Mouse (Mus musculus) adrenal gland, postnatal 36 days (tissue): Measurements from ENCODE around the gene Sh3bp2. TPM values are rescaled to one million over a fixed set of nuclear protein-coding genes. Genes with fewer than 3 reads are reported as not detected.

Source experiments
- DNase-seq, 2 experiments: peaks; one replicate each; pipeline ENCODE4 v3.0.0; 2021; ENCODE audit warnings: mixed read lengths in 1 of 2
- total RNA-seq, 2 experiments: library from RNA; stranded (reverse); gene quantifications; 2 replicates each; pipeline ENCODE4 v1.2.3; 2021

The Sh3bp2 gene
- total RNA-seq, 2 experiments from 2014 or later = 15.4 to 17.3 TPM

DNA sequence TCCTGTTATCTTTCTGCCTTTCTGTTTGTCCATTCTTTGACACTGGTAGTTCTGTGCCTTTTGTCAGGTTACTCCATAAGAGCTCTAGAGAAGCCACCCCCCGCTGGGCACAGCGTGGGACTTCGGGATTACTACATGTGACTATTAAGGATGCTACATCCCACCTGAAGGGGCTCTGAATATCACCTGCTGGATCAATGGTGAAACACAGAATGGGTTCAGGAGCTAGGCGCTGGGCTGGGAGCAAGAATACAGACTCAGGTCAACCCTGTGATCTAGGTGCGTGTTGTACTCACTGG is 788 bp downstream of the Sh3bp2 start:
- DNase-seq = no peak

DNA sequence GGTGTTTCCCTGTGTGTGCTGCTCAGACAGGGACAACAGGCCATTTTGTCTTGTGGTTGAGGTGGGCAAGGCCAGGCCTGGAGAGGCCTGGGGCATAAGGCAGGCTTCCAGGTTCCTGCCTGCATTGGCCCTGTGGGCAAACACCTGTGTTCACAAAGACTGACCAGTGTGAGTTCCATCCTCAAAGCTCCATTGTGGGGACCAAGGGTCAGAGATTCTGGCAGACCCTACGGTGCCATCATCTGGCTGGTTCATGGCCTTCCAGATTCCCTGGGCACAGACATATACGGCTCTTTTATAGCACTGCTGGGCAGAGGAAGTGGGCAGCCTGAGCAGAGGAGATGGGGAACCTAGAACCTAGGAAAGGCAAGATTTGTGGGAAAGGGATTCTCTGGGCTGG is 1.7 kb downstream of the Sh3bp2 start:
- no peak for DNase-seq

DNA sequence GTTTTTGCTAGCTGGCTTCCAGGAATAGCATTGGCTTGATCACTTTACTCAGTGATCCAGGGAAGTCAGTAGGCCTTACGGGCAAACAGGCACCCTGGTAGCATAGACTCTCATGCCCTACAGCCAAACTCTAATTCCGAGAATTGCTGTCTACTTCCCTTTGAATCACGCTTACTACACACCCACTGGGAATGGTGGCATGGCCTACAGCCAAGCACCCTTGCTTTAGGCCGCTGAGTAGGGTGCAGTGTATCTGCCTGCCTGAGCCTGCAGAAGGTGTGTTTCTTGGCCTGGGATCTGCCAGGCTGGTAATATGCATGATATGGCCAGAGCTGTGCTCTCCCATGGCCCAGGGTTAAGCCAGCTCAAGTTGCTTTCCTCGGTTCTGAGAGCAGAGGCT is 3.1 kb downstream of the Sh3bp2 start:
- no peak for DNase-seq

DNA sequence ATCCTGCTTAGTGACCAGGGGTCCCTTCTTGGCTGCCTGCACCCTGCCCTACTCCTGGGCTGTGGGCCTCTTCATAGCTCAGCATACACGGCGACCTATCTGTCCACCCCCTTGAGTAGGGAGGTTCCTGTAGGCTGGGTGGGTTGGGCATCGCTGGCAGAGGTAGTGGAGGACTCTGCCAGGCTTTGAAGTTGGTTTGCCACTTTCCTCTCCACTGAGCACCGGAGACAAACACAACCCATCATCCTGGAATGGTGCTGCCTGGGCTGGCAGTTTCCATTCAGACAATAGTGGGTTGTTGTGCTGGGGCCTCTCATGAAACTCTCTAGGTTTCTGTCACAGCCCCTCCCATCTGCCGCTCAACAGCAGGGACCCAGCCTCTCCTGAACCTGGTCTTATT is 4.5 kb downstream of the Sh3bp2 start:
- no peak for DNase-seq

DNA sequence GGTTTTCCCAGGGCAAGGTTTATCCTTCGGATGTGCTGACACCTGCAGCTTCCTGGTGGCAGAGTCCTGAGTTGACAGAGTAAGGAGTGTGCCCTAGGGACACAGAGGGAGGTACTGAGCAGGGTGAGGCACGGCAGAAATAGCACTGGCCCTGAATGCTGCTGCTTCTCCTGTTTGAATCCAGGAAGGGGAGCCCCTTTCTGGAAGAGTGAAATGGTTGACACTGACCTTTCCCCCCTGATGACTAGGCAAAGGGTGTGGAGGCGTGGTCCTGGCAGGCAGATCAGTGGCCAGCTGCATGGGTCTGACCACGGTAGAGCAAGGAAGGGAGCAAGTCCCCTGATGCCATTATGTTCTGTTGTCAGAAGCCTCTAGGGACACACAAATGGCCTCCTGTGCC is 5.0 kb downstream of the Sh3bp2 start:
- peak; percentile 66 to 75 for DNase-seq

DNA sequence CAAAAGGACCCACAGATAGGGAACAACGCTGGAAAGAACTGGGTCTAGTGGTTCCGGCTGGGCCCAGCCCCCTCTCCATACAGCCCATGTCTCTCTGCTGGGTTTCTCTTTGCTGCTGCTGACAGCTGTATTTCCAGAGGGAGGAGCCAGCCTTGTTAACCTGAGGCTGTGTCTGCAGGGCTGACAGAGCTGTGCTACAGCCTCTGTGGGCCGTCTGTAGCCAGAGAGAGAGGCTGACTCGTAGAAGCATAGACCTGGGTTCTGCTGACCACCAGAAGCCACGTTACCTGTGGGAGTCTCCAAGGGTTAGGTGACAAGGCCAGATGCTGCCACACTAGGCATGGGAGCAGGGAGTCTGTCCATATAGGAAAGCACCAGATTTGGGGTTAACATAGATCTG is 7.4 kb downstream of the Sh3bp2 start:
- DNase-seq = no peak

DNA sequence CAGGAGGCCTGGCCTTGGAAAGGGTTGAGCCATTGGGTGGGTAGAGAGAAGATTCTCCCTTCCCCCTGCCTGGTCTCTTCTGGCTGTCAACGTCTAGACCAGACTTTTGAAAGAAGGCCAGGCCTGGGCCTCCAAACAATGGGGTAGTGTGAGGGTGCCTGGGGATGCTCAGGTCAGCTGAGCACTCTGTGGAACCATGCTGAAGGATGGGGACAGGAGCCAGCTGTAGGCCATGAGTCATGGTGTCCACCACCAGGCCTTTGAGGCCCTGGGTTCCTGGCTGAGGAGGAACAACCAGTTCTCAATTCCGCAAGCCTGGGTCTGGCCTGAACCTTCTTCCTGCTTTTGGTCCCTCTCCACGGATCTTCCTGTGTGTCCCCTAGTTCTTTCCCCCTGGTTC is 8.2 kb downstream of the Sh3bp2 start:
- DNase-seq = peak; percentile 54 to 56

DNA sequence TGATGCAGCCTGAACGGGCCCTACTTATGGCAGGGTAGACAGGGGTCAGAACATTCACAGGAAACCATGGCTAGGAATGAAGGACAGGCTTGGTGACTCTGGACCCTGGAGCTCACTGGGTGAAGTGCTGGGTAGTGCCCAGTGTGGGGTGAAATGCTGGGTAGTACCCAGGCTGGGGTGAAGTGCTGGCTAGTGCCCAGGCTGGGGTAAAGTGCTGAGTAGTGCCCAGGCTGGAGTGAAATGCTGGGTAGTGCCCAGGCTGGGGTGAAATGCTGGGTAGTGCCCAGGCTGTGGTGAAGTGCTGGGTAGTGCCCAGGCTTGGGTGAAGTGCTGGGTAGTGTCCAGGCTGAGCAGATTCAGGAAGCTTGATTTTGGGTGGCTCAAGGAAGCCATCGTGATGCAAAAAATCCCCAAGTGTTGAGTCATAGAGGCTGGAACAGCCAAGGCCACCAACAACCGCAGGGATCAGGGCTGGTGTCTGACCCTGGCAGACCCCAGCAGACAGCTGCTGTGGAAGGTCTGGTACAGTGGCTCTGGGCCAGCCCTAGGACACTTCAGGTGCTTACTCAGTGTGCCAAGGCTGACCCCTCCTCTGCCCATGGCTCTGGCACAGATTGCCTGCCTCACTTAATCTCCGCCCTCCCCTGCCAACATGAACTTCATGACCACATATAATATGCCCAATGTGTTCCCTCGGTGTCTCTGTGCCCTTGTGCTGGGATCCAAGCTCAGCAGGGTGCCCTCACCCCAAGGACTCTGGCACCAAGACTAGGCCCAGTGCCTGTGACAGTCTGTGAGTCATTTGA is 9.3 kb downstream of the Sh3bp2 start:
- peak; percentile 85 to 88 for DNase-seq

DNA sequence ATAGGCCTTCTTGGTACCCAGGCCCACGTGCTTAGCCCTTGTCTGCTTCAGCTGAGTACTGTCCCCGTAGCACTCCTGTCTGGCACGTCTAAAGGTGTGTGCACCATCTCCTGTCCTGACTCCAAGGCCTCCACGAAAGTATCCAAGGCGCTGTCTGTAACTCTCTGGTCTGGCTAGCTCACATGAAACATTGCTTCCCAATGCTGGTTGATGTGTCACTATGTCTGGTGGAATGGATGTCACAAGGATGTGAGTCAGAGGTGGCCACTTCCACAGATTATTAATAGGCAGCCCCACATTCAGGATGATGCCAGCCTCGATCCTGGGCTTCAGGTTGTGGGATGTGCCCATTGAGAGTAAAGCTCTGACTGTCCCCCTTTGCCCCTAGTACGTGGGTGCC is 10.2 kb downstream of the Sh3bp2 start:
- peak; percentile 50 to 63 for DNase-seq

DNA sequence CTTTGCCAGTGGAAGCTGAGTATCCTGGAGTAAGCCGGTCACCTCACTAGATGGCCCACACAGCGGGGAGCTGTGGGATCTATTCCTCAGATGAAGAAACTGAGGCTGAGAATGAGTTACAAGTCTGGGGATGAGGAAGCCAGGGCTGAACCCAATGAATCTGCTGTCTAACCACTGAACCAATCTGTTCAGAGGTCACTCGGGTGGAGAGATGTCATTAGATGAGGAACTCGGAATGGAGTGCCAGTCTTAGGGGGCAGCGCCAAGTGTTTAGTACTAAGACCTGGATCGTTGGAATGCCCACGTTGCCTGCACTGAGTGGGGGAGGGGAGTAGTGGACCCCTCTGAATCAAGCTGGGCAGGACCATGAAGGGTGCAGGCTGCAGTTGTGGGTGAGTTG is 12.4 kb downstream of the Sh3bp2 start:
- DNase-seq = no peak

DNA sequence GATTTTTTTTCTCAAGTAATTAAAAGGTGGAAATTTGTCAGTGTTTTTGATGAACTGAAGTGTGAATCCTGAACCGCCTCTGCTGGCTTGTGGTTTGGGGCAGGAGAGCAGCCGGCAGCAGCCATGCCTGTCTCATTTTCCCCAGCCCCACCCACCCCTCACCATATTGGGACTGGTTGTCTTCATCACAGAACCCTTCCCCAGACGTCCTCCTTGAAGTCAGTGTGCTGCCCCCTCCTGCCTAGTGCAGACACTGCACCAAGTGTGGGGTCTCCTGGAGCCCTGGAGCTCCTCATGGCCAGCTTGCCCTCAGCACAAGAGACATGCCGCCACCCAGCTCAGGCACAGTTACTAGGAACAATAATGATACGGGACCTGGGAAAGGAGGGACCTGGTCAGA is 12.9 kb downstream of the Sh3bp2 start:
- DNase-seq = peak in 1 of 2 experiments; percentile 57

DNA sequence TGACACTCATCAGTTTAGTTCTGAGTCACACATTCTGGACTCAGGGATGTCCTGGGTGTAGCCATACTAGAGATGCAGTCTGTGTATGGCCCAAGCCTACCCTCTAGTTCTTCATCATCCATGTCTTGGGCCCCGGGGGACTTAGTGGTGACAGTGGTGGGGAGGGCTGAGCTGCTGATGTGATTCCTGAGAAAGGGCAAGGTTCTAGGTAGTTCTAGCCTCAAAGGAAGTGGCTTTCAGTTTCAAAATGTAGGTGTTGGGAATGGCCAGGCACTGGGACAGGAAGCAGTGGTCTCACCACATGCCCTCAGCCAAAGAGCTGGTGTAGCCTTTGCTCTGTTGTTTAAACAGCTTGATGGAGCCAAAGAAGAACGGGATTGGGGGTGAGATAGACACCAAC is 13.5 kb downstream of the Sh3bp2 start:
- no peak for DNase-seq

DNA sequence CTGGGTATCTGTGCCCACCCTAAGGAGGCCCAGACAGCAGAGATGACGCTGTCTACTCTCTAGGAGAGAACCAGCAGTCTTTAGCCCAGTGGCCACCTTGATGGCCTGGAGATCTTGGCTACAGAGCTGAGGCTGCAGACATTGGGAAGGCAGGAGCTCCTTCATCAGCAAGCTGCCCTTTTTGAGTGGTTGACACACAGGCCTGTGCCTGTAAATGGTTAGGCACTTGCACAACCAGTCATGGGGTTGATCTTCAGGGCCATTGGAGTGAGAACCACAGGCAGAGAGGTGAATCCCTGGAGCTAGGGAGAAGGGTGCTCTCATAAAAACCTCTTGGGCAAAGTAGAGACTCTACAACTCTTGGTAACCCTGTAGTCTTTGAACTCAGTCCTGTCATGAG is 16.5 kb downstream of the Sh3bp2 start:
- peak in 1 of 2 experiments; percentile 40 for DNase-seq

DNA sequence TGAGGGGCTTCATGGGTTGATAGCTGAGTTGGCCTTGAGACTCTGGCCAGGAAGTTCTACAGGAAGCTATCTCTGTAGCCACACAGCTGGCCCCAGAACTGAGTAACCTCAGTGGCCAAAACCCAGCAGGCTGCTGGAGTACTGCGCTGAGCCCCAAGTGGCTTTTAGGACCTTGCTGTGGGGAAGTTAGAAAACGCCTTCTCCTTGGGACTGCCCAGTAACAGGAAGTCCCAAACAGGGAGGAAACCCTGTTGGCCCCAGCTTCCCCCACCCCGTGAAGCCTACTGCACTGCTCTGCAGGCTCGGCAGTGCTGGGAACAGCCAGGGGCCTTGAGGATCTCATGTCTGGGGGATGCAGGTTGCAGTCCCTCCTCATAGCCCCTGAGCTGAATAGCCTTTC is 17.5 kb downstream of the Sh3bp2 start:
- no peak for DNase-seq

DNA sequence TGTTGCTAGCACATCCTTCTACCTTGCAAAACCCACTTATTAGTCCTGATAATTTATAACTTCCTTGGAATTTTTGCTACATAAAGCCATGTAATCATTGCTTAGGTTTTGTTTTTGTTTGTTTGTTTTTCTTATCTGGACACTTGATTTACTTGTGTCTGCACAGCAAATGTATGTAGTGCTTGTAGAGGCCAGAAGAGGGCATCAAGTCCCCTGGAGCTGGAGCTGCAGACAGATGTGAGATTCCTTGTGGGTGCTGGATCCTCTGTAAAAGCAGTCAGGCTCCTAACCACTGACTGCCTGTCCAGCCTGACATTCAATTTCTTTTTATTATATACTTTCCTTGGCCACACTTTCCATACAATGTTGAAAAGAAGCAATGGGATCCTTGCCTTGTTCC is 21.8 kb downstream of the Sh3bp2 start:
- DNase-seq = peak in 1 of 2 experiments; percentile 57

DNA sequence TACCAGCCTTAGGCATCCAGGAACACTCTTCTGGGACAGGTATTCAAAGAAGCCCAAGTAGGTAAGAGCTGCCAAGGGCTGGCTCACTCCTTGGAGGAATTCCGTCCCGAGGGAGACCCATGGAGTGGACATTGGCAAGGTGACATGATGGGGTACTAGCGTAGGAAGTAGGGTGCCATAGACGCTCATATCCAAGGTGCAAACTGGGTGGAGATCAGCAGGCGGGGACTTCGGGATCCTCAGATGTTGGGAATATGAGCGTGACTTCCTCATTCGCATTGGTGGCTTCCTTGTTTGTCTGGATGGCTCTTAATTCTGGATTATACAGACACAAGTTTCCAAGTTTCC is 23.5 kb downstream of the Sh3bp2 start:
- no peak for DNase-seq

DNA sequence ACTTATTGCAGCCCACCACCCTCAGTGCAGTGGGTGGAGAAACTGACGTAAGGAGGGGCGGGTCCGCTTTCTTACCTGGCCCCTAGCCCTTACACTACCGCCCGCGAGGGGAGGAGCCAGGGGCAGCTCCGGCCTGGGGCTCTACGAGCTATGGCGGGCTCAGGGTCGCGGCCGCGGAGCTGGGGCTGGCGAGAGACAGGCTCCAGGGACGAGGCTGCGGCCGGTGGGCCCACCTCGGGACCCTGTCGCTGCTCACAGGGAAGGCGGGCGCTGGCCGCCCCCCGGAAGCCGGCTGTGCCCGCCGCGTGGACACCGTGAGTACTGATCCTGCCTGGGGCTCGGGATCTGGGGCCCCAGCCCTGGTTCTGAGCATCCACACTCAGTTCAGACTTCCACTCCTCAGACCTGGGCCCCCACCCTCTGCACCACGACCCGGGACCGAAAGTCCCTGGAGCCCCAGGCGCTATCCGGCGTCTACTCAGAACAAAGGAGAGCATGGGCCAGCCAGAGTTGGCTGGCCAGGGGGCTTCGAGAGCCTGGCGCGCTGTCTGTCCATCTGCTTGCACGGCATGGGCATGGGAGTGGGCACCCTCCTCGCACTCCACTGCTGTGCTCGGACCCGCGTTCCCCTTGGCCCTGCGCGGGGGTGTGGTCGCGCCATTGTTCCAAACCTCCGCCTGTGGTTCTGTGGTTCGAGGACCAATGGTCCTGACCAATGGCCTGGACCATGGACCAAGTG is 24.0 kb downstream of the Sh3bp2 start:
- peak; percentile 45 to 62 for DNase-seq

DNA sequence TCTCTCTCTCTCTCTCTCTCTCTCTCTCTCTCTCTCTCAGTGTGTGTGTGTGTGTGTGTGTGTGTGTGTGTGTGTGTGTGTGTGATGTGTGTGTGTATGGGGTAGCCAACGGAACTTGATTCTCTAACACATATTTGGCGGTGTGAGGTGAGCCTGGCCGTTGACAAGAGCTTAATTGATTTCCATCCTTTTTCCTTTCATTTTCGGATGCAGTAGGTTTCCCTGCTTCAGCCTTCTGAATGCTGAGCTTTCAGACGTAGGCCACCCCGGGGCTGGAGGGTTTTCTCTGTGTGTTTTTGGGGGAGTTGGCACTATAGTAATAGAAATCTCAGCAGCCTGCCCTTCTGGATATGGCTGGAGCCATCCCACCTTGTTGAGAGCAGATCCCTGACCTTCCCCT is 24.6 kb downstream of the Sh3bp2 start:
- no peak for DNase-seq

DNA sequence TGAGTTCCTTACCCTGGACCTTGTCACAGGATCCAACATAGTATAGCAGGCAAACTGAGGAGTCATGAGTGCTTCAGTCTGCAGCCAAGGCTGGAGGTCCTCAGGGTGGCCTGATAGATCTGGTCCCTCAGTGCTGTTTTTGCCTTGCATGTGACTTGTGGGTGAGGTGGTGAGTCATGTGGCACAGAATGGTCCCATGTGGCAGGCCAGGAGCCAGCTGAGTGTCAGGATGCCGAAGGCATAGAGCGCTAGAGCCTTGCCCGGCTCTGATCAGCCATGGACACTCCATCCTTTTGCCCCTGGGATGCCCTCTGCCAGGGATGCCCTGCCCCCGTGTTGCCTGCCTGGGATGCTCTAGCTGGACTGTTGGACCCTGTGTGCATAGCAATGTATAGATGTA is 26.2 kb downstream of the Sh3bp2 start:
- no peak for DNase-seq

DNA sequence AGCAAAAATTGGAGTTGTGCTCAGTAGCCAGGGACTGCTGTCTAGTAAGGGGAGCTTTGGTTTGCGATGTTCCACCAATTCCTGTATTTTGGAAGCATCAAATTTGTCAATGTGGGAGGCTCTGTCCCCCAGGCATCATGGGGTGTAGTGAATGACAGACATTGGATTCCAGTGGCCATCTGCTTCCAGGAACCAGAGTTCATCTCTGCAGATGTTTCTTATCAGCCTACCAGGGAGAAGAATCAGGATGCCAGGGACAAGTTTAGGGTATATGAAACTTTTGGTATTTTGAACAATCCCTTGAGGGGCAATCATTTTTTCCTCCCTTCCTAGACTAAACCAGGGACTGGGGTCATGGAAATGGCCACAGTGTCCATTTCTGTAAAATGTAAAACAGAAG is 38.2 kb downstream of the Sh3bp2 start:
- DNase-seq = no peak

DNA sequence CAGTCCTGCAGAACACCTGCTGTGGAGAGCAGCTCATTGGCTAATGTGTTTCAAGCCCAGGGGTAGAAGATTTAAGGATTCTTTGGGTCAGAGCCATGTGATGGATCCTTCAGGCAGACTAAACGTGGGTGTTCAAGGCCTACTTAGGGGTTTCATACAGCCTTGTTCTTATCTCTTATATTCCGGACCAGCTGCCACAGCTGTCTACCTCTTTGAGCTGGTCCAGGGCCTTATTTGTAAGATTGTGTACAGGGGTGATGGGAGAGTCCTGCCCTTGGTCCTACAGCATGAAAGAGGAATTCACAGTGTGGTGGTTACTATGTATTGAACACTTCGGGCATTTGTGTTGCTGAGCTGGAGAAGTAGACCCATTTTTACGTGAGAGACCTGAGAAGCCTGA is 38.7 kb downstream of the Sh3bp2 start:
- DNase-seq = no peak

DNA sequence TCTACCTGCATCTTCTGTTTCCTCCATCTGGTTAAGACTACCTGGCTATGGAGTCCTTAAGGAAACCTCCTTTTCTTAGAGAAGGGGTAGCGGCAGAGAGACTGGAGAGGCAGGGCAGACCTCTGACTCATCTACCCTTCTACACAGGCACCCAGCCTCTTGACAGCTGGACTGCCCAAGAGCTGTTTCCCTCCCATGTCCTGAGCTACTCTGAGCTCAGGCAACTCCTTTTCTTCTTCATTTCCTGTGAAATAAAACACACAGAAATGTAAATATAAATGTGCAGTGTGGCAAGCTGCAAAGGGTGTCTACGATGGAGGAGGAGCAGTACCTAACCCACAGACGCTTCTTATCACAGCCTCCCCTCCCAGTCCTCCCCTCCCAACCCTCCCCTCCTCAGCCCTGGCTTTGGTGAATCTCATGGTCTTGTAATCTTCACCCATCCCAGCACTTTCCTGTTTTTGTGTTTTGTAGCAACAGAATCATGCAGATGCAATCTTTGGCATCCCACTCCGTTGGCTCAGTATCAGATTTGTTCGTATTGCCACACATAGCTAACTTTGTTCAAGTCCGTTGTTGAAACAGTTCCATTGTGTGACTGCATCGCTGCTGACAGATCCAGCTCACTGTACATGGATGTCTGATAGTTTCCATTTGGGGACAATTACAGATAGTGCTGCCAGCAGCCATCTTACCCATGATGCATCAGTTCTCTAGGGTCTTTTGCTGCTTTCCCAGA is 40.1 kb downstream of the Sh3bp2 start:
- DNase-seq = peak; percentile 32 to 38

DNA sequence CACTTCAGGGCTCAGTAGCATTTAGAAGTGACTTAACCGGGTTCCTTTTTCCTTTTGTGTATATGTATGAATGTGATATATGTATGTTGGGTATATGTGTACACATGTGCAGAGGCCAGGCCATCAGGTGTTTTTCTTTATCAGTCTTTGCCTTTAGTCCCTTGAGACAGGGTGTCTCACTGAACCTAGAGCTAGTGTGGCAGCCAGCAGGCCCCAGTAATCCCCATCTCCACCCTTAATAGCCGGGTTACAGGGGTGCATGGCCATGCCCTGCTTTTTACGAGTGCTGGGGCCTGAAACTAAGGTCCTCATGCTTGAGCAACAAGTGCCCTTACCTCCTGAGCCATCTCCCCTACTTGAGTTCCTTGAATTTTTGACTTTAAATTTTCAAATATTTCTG is 45.9 kb downstream of the Sh3bp2 start:
- no peak for DNase-seq
